Mouse (Mus musculus) hindbrain, embryonic 11.5 days (tissue): ENCODE data around the gene 0610040J01Rik. TPM values are rescaled to one million over a fixed set of nuclear protein-coding genes. Genes with fewer than 3 reads are reported as not detected.

Source experiments
- ATAC-seq: fragments of 200-750 bp; cut with Nextera tagmentation; 2 replicates; pipeline ENCODE4 v1.8.0; 2017; ENCODE audit warnings: mild to moderate bottlenecking, moderate TSS enrichment, moderate library complexity; ENCODE audit not compliant: low FRiP score
- DNase-seq: peaks from one replicate; pipeline ENCODE4 v3.0.0-alpha.2; 2015; ENCODE audit warnings: low spot score
- H3K27ac ChIP-seq: fragments of 300-500 bp; sonication (generic); 2 replicates; pipeline ENCODE4 v1.5.1; 2014; ENCODE audit warnings: mild to moderate bottlenecking, low read depth, low read length
- H3K27me3 ChIP-seq: fragments of 300-500 bp; sonication (generic); 2 replicates; pipeline ENCODE4 v1.6.1; 2014; ENCODE audit warnings: mild to moderate bottlenecking, low read length, moderate library complexity, mixed read lengths; ENCODE audit not compliant: control insufficient read depth, insufficient read depth
- H3K36me3 ChIP-seq: fragments of 300-500 bp; sonication (generic); 2 replicates; pipeline ENCODE4 v1.6.1; 2014; ENCODE audit warnings: mild to moderate bottlenecking, low read length, moderate library complexity, mixed read lengths; ENCODE audit not compliant: control insufficient read depth, insufficient read depth
- H3K4me1 ChIP-seq: fragments of 300-500 bp; sonication (generic); replicated peaks from 2 replicates; pipeline ENCODE4 v1.6.1; 2014; ENCODE audit warnings: low read length, mixed read lengths; ENCODE audit not compliant: control insufficient read depth, insufficient read depth
- H3K4me2 ChIP-seq: fragments of 300-500 bp; sonication (generic); replicated peaks from 2 replicates; pipeline ENCODE4 v1.6.1; 2014; ENCODE audit warnings: mild to moderate bottlenecking, low read depth, low read length
- H3K4me3 ChIP-seq: fragments of 300-500 bp; sonication (generic); 2 replicates; pipeline ENCODE4 v1.5.1; 2014; ENCODE audit warnings: low read depth, low read length
- H3K9ac ChIP-seq: fragments of 300-500 bp; sonication (generic); 2 replicates; pipeline ENCODE4 v1.6.1; 2014; ENCODE audit warnings: low read depth, low read length
- H3K9me3 ChIP-seq: fragments of 300-500 bp; sonication (generic); 2 replicates; pipeline ENCODE4 v1.6.1; 2016; ENCODE audit warnings: low read length; ENCODE audit not compliant: control insufficient read depth
- WGBS: fragments of 180-500 bp; shearing (Covaris S2); extraction: QIAGEN DNeasy Blood & Tissue Kit; methylation state at CpG from one replicate; pipeline ENCODE4 v1.1.7; 2014; 5-methylcytosine and 5-hydroxymethylcytosine counted together
- polyA plus RNA-seq: library from polyadenylated mRNA; unstranded; fragments of >200 nt; fragmentation: Nextera tagmentation; extraction: Ambion mirVana; gene quantifications from 2 replicates; pipeline ENCODE4 v1.2.1, GENCODE M21; 2014

0610040J01Rik gene
- polyA plus RNA-seq, 1 experiment from 2014 or later, result 2.6 TPM

DNA sequence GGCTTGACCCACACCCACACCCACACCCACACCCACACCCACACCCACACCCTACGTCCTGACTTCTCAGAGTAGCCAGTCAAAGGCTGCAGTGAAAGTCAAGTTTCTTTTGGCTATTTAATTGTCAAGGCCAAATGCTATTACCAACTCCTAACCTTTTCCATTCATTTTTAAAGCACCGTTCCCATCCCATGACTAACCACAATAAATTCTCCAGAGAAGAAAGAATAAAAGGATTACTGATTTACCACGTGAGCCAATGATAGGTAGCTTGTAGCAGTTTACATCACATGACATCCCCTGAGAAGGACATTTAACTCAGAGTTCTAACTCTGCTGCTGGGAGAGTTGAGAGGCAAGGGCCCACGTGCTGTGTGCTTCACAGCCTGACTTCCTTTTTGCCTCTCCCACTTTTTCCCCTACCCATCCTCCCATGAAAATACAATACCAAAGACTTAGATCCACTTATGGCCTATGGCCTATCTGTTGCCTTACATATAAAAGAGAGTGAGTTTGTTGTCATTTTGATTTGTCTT lies 118.7 kb downstream of the 0610040J01Rik start:
- WGBS, result 73% methylated on average over 4 of the region's 4 CpGs
- H3K27me3 ChIP-seq, result no peaks in the 10 kb centered on the region
- H3K36me3 ChIP-seq, result no peaks in the 10 kb centered on the region
- H3K4me2 ChIP-seq, result no peak overlapping the region
- DNase-seq (no peak), ATAC-seq (no peak)
- H3K4me1 ChIP-seq, result no peaks in the 10 kb centered on the region
- H3K4me3 ChIP-seq, result no peak overlapping the region
- H3K9ac ChIP-seq, result no peak overlapping the region
- no peak overlapping the region for H3K27ac ChIP-seq
- no peaks in the 10 kb centered on the region for H3K9me3 ChIP-seq

DNA sequence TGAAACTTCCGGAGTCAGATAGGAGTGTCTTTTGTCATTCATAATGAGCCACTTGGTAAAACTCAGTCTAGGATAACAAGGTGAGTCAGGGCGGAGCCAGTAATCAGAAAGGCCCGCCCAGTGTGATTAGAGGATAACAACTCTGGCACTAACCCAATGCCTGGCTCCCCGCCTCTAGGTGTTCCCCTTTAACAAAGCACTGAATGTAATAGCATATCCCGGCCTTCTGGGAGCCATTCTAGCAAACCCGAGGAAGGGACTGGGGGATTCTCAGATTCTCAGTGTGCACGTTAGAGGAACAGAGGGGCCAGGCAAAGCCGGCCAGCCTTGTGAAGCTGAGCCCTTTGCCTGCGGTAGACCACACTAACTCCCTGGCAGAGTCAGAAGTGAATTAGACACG lies 120.7 kb downstream of the 0610040J01Rik start:
- Histone ChIP-seq H3K4me3 (no peak overlapping the region), H3K36me3 (no peaks in the 10 kb centered on the region), H3K9ac (no peak overlapping the region), H3K27me3 (no peaks in the 10 kb centered on the region), H3K4me2 (no peak overlapping the region), H3K27ac (no peak overlapping the region), H3K9me3 (no peaks in the 10 kb centered on the region), H3K4me1 (no peaks in the 10 kb centered on the region)
- 64% methylated on average over 10 of the region's 10 CpGs for WGBS
- no peak for DNase-seq
- ATAC-seq, result no peak

DNA sequence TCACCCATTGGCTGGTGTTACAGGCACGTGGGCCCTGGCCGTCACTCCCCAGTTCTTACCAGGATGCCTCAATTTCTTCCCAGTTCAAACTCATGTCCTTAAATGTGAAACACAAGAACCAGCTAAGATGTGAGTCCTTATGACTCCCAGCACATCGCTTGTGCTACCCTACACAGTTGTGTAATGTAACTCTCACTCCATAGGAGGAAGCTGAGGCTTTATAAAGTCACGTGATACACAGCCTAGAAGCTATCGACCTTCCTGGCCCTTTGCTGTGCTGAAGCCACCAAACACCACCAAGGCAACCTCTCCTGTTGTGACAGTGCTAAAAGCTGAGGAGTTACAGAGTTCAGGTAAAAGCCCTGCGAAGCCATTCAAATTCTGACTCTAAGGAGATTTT lies 123.4 kb downstream of the 0610040J01Rik start:
- DNase-seq (no peak), ATAC-seq (no peak)
- no peak overlapping the region for H3K4me2 ChIP-seq
- 93% methylated on average over 6 of the region's 6 CpGs for WGBS
- H3K27me3 ChIP-seq, result no peaks in the 10 kb centered on the region
- H3K27ac ChIP-seq, result no peak overlapping the region
- no peak overlapping the region for H3K9ac ChIP-seq
- H3K4me1 ChIP-seq, result no peaks in the 10 kb centered on the region
- no peaks in the 10 kb centered on the region for H3K36me3 ChIP-seq
- H3K9me3 ChIP-seq, result no peaks in the 10 kb centered on the region
- H3K4me3 ChIP-seq, result no peak overlapping the region

DNA sequence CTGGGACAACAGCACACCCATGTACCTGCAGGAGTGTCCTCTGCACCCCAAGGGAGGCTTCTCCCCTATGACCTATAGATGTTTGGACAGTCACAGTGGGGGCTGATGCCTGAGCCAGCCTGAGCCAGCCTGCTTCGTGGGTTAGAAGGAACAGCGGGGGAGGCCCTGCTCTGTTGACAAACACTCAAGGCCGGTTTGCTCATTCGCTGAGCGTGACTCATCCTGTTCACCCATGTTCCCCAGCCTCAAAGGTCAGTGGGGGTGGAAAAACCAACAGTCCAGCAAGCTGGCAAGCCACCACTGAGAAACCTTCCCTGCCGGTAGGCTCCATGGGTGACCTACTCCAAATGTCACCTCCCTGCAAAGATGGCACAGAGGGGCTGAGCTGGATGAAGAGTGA lies 124.6 kb downstream of the 0610040J01Rik start:
- no peak overlapping the region for H3K27ac ChIP-seq

DNA sequence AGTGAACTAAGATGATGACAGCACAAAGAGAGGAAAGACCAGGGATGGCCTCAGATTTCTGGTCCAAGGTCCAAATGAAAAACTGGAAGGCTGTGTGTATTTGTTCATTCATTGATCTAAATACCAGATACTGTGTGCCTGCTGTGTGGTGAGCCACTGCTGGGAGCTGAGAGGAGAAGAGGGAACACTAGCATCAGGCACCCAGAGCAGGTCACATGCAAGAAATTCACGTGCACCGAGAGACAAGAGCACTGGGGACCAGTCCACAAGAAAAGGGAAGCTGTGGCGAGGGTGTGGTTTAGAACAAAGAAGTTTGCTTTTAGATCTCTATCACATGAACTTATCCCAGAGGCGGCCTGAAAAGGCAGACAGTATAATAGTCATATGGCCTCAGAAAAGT lies 126.4 kb downstream of the 0610040J01Rik start:
- Histone ChIP-seq H3K36me3 (no peaks in the 10 kb centered on the region), H3K27ac (no peak overlapping the region), H3K4me2 (no peak overlapping the region), H3K4me3 (no peak overlapping the region), H3K9ac (no peak overlapping the region), H3K27me3 (no peaks in the 10 kb centered on the region), H3K9me3 (no peaks in the 10 kb centered on the region), H3K4me1 (no peaks in the 10 kb centered on the region)
- no peak for ATAC-seq
- DNase-seq, result no peak
- 76% methylated on average over 4 of the region's 4 CpGs for WGBS

More for the DNA sequence above, 124.6 kb downstream of the 0610040J01Rik start:
- ATAC-seq (no peak), DNase-seq (no peak)
- no peaks in the 10 kb centered on the region for H3K9me3 ChIP-seq
- no peak overlapping the region for H3K9ac ChIP-seq
- H3K27me3 ChIP-seq, result no peaks in the 10 kb centered on the region
- H3K4me1 ChIP-seq, result no peaks in the 10 kb centered on the region
- H3K4me3 ChIP-seq, result no peak overlapping the region
- no peak overlapping the region for H3K4me2 ChIP-seq
- WGBS, result 59% methylated on average over 6 of the region's 6 CpGs
- no peaks in the 10 kb centered on the region for H3K36me3 ChIP-seq

DNA sequence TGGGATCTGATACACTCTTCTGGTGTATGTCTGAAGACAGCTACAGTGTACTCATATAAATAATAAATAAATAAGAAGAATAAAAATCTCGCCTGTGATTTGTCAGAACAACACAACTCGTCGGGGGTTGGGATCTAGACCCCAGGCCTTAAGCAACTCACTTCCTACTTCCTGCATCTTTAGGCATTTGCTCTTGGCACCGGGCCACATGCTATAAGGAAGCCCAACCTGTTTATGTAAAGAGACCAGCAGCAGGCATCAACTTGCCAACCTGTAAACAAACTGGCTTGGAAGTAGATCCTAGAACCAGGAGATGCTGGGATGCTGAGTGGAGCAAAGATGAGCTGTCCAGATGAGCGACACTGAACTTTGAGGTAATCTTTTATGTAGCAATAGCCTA lies 129.7 kb downstream of the 0610040J01Rik start:
- 78% methylated on average over 5 of the region's 5 CpGs for WGBS
- Histone ChIP-seq H3K4me3 (no peak overlapping the region), H3K27ac (no peak overlapping the region), H3K36me3 (no peaks in the 10 kb centered on the region), H3K9ac (no peak overlapping the region), H3K4me1 (no peaks in the 10 kb centered on the region), H3K4me2 (no peak overlapping the region), H3K9me3 (no peaks in the 10 kb centered on the region), H3K27me3 (no peaks in the 10 kb centered on the region)
- no peak for ATAC-seq
- no peak for DNase-seq

DNA sequence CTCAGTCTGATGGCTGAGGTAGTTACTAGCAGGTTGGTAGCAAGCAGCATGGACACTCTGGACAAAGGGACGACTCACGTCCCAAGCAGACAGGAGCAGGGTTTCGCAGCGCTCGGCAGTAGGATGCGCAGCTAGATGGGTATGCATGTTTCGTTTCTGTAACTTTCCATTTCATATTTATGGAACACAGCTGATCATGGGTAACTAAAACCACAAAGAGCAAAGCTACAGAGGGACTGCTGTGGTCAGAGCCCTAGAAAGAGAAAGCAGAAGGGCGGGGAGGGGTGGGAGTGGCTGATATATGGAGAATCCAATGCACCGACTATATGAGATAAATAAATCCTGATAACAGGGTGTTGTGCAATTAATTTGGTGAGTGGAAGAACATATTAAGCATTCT lies 131.1 kb downstream of the 0610040J01Rik start:
- ATAC-seq (no peak), DNase-seq (no peak)
- Histone ChIP-seq H3K27me3 (no peaks in the 10 kb centered on the region), H3K36me3 (no peaks in the 10 kb centered on the region), H3K4me1 (no peaks in the 10 kb centered on the region), H3K9me3 (no peaks in the 10 kb centered on the region), H3K27ac (no peak overlapping the region), H3K4me2 (no peak overlapping the region), H3K4me3 (no peak overlapping the region), H3K9ac (no peak overlapping the region)
- 93% methylated on average over 9 of the region's 9 CpGs for WGBS

DNA sequence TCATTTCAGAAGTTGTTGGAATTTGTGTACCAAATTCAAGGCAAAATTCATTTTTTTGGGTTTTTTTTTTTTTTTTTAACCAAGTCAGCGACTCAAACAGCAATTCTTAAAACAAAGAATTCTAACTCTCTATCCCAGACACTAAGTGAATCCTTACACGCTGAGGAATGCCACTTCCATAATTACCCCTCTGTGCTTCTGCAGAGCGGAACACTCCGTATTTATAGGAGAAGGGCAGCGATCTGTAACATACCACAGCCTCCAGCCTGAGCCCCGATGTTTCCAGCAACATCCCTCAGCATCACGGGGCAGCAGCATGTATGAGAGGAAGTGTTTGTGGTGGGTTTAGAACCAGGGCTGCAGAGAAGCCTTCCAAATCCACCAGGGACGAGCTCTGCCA lies 135.4 kb downstream of the 0610040J01Rik start:
- no peak overlapping the region for H3K27ac ChIP-seq
- 58% methylated on average over 8 of the region's 8 CpGs for WGBS
- H3K4me1 ChIP-seq, result no peaks in the 10 kb centered on the region

DNA sequence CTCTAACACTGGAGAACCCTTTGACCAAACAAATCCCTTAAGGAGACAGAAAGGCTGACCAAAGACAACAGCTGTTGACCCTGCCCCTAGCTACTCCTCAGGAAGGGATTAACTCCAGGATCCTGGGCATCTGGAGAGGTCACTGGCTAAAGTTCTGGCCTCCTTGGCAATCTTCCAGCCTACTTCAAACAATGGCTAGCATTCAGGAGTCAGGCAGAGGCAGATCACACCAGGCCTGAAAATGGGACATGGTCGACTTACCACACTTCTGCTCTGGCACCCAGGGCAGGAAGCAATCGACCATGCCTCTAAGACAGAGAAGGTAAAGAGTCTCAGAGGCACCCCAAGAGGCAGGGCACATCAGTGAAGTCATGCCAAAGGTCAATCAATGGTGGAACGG lies 137.0 kb downstream of the 0610040J01Rik start:
- no peaks in the 10 kb centered on the region for H3K36me3 ChIP-seq
- H3K27me3 ChIP-seq, result no peaks in the 10 kb centered on the region
- H3K4me3 ChIP-seq, result no peak overlapping the region
- DNase-seq (no peak), ATAC-seq (no peak)
- H3K4me1 ChIP-seq, result no peaks in the 10 kb centered on the region
- 41% methylated on average over 3 of the region's 3 CpGs for WGBS
- no peak overlapping the region for H3K9ac ChIP-seq
- no peaks in the 10 kb centered on the region for H3K9me3 ChIP-seq
- H3K4me2 ChIP-seq, result no peak overlapping the region
- H3K27ac ChIP-seq, result no peak overlapping the region

More for the DNA sequence above, 135.4 kb downstream of the 0610040J01Rik start:
- no peaks in the 10 kb centered on the region for H3K36me3 ChIP-seq
- no peaks in the 10 kb centered on the region for H3K9me3 ChIP-seq
- H3K9ac ChIP-seq, result no peak overlapping the region
- H3K4me3 ChIP-seq, result no peak overlapping the region
- DNase-seq, result no peak
- no peak overlapping the region for H3K4me2 ChIP-seq
- H3K27me3 ChIP-seq, result no peaks in the 10 kb centered on the region
- no peak for ATAC-seq
